Mouse (Mus musculus): ENCODE data around the gene Ccdc85c.

DNA sequence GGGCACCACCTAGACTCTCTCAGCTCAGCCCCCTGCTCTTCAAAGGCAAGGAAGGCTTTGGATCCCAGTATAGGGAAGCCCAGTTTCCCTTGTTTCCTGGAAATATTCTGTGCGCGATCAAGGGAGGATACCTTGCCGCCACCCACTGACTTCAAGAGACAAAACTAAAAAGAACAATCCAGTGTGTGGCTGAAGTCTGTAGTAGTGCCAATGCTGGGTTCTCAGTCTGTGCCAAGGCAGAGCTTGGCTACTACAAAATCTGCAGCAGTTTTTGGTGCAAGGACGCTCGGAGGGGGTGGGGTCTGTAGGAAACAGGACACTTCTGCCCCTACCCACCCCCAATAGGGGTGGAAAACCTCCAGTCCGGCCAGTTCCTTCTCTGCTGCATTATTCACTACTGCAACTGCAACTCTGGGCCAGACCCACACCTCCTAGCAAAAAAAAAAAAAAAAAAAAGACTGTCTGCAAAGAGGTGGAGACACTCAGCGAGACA is 3.0 kb downstream of the Ccdc85c start:
- no peak for TF ChIP-seq MAX (IDR thresholded peaks at IDR 0.05; ENCODE audit: low read depth)
- no peak for TF ChIP-seq E2F4 (IDR thresholded peaks at IDR 0.05; ENCODE audit: insufficient read depth)
- TF ChIP-seq CEBPB (IDR thresholded peaks at IDR 0.05; ENCODE audit: insufficient read depth, poor library complexity, severe bottlenecking) = no peak

Data from myocyte (in vitro differentiated cells).